Mouse (Mus musculus): ENCODE data around the gene Olfr1297. TPM values are rescaled to one million over a fixed set of nuclear protein-coding genes. Genes with fewer than 3 reads are reported as not detected.

Olfr1297 gene
- total RNA-seq (2012; rRNA removed) = not detected in 2 replicates
- not detected in 2 replicates for total RNA-seq (2014; rRNA removed)
- polyA plus RNA-seq (2012; ENCODE audit: insufficient read length, low read depth) = not detected in 2 replicates

GRCm38 (mm10) chr2:111626397-111626796 lies at the start of gene Olfr1297:
Gene Olfr1297, minus strand, starts transcription at chr2:111626497.
- H3K9ac ChIP-seq (ENCODE audit: insufficient read depth, low read depth) = no peak within 1 kb of the TSS
- H3K27ac ChIP-seq (ENCODE audit: insufficient read depth, low read depth) = no peak within 1 kb of the TSS
- H3K9me3 ChIP-seq (replicated peaks; ENCODE audit: low read length) = peaks cover 13% of the 10 kb centered on the region
- no peaks in the 10 kb centered on the region for H3K4me1 ChIP-seq (ENCODE audit: control insufficient read depth in 1 of 2, insufficient read depth in 2 of 2)
- H3K36me3 ChIP-seq (replicated peaks in 1 of 2; ENCODE audit: control insufficient read depth in 1 of 2, insufficient read depth in 1 of 2, low read length in 1 of 2) = no peaks in the 10 kb centered on the region
- dilution Hi-C loops (cut with MboI; ENCODE audit: extremely low pct_ligation_motif_present, extremely low pct_unique_long_range_greater_than_20kb, low sequenced_read_pairs) (no loop called here), in situ Hi-C loops (cut with MboI; ENCODE audit: low pct_ligation_motif_present, low pct_unique_long_range_greater_than_20kb, low sequenced_read_pairs) (no loop called here)
- no peak within 1 kb of the TSS for H3K4me2 ChIP-seq (ENCODE audit: insufficient read depth, low read depth, poor library complexity, severe bottlenecking)
- no peak for DNase-seq (ENCODE audit: extremely low read depth)
- no peak within 1 kb of the TSS for H3K4me3 ChIP-seq (replicated peaks in 1 of 3; ENCODE audit: low read depth in 2 of 3, low read length in 2 of 3, poor library complexity in 1 of 3)
- no peaks in the 10 kb centered on the region for H3K79me2 ChIP-seq (replicated peaks; ENCODE audit: control insufficient read depth, extremely low read depth, insufficient read depth, poor library complexity, severe bottlenecking)
- H3K27me3 ChIP-seq (replicated peaks) = no peaks in the 10 kb centered on the region
- TF ChIP-seq UBTF (IDR thresholded peaks at IDR 0.05; ENCODE audit: low read depth, low read length) (no peak), HCFC1 (IDR thresholded peaks at IDR 0.05; ENCODE audit: low read depth, low read length) (no peak), SMC3 (IDR thresholded peaks at IDR 0.05; ENCODE audit: low read depth, low read length) (no peak), ZC3H11A (IDR thresholded peaks at IDR 0.05; ENCODE audit: low read depth, low read length) (no peak), ELF1 (IDR thresholded peaks at IDR 0.05; ENCODE audit: low read depth, low read length) (no peak), MAZ (IDR thresholded peaks at IDR 0.05; ENCODE audit: low read depth, low read length) (no peak), NRF1 (IDR thresholded peaks at IDR 0.05; ENCODE audit: low read depth, low read length) (no peak), ETS1 (conservative IDR thresholded peaks at IDR 0.05; ENCODE audit: low read depth, low read length) (no peak), PAX5 (IDR thresholded peaks at IDR 0.05; ENCODE audit: low read length) (no peak), SIN3A (IDR thresholded peaks at IDR 0.05; ENCODE audit: low read length) (no peak), E2F4 (IDR thresholded peaks at IDR 0.05; ENCODE audit: insufficient replicate concordance, low read depth, low read length) (no peak), TCF12 (IDR thresholded peaks at IDR 0.05; ENCODE audit: low read depth, low read length) (no peak), POLR2A (IDR thresholded peaks at IDR 0.05; ENCODE audit: low read depth, low read length) (no peak), RAD21 (IDR thresholded peaks at IDR 0.05; ENCODE audit: low read depth, low read length) (no peak), TBP (conservative IDR thresholded peaks at IDR 0.05; ENCODE audit: low read depth, low read length) (no peak), CHD2 (IDR thresholded peaks at IDR 0.05; ENCODE audit: low read length) (no peak), NELFE (IDR thresholded peaks at IDR 0.05; ENCODE audit: low read depth, low read length) (no peak), MEF2A (IDR thresholded peaks at IDR 0.05; ENCODE audit: borderline replicate concordance, low read depth, low read length) (no peak), POLR2AphosphoS2 (IDR thresholded peaks at IDR 0.05; ENCODE audit: low read depth, low read length) (no peak)

DNA sequence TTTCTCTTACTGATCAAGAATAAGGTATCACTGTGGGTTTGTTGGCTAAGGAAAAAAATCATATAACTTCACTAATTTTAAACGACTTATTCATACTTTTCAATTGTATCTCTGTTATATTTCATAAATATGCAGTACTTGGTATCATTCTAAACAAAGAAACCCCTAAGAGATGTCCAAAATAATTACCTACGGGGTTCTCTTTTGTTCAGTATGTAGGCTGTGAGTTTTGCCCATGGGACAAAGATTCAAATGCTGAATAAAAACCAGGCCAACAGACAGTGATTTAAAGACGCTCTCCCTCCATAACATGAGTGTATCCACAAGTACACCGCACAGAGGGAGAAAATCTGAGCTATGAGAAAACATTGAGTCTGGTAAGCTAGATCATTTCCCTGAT lies 34.8 kb upstream of the Olfr1297 start, which contains the start of gene Olfr1299:
TSS of gene Olfr1299 (plus strand) at position 301 of the 400 bp plus-strand sequence.
- H3K9ac ChIP-seq (ENCODE audit: insufficient read depth, low read depth) = no peak within 1 kb of the TSS
- dilution Hi-C loops (cut with MboI; ENCODE audit: extremely low pct_ligation_motif_present, extremely low pct_unique_long_range_greater_than_20kb, low sequenced_read_pairs) = no loop called here
- no peak within 1 kb of the TSS for H3K27ac ChIP-seq (ENCODE audit: insufficient read depth, low read depth)
- H3K4me3 ChIP-seq (replicated peaks in 1 of 3; ENCODE audit: low read depth in 2 of 3, low read length in 2 of 3, poor library complexity in 1 of 3) = no peak within 1 kb of the TSS
- in situ Hi-C loops (cut with MboI; ENCODE audit: low pct_ligation_motif_present, low pct_unique_long_range_greater_than_20kb, low sequenced_read_pairs) = no loop called here
- H3K27me3 ChIP-seq (replicated peaks) = no peaks in the 10 kb centered on the region
- no peak within 1 kb of the TSS for H3K4me2 ChIP-seq (ENCODE audit: insufficient read depth, low read depth, poor library complexity, severe bottlenecking)
- H3K36me3 ChIP-seq (replicated peaks in 1 of 2; ENCODE audit: control insufficient read depth in 1 of 2, insufficient read depth in 1 of 2, low read length in 1 of 2) = no peaks in the 10 kb centered on the region
- no peak for TF ChIP-seq ELF1 (IDR thresholded peaks at IDR 0.05; ENCODE audit: low read depth, low read length)
- TF ChIP-seq SIN3A (IDR thresholded peaks at IDR 0.05; ENCODE audit: low read length) = no peak
- TF ChIP-seq E2F4 (IDR thresholded peaks at IDR 0.05; ENCODE audit: insufficient replicate concordance, low read depth, low read length) = no peak
- no peak for TF ChIP-seq POLR2AphosphoS2 (IDR thresholded peaks at IDR 0.05; ENCODE audit: low read depth, low read length)
- no peak for TF ChIP-seq ZNF384 (IDR thresholded peaks at IDR 0.05; ENCODE audit: low read depth, low read length)
- TF ChIP-seq PAX5 (IDR thresholded peaks at IDR 0.05; ENCODE audit: low read length) = no peak
- TF ChIP-seq CTCF (conservative IDR thresholded peaks at IDR 0.05 in 1 of 2, IDR thresholded peaks at IDR 0.05 in 1 of 2; ENCODE audit: low read depth in 2 of 2, low read length in 2 of 2) = no peak
- no peak for TF ChIP-seq MYC (IDR thresholded peaks at IDR 0.05; ENCODE audit: low read depth, low read length)
- H3K4me1 ChIP-seq (ENCODE audit: control insufficient read depth in 1 of 2, insufficient read depth in 2 of 2) = no peaks in the 10 kb centered on the region
- no peaks in the 10 kb centered on the region for H3K79me2 ChIP-seq (replicated peaks; ENCODE audit: control insufficient read depth, extremely low read depth, insufficient read depth, poor library complexity, severe bottlenecking)
- no peak for DNase-seq (ENCODE audit: extremely low read depth)
- peaks cover 12% of the 10 kb centered on the region for H3K9me3 ChIP-seq (replicated peaks; ENCODE audit: low read length)
